Mouse (Mus musculus): Measurements from ENCODE around the gene Rfx4.

Gene Rfx4

GRCm38 (mm10) chr10:84811913-84812295 is 56.0 kb downstream of the Rfx4 start:
- no peak for DNase-seq (ENCODE audit: low spot score)

- DNase-seq (ENCODE audit: low spot score): no peak
Observed at GRCm38 (mm10) chr10:84815676-84816436, 60.0 kb downstream of the Rfx4 start.

GRCm38 (mm10) chr10:84817086-84817869 is 61.4 kb downstream of the Rfx4 start:
- no peak for DNase-seq (ENCODE audit: low spot score)

DNA sequence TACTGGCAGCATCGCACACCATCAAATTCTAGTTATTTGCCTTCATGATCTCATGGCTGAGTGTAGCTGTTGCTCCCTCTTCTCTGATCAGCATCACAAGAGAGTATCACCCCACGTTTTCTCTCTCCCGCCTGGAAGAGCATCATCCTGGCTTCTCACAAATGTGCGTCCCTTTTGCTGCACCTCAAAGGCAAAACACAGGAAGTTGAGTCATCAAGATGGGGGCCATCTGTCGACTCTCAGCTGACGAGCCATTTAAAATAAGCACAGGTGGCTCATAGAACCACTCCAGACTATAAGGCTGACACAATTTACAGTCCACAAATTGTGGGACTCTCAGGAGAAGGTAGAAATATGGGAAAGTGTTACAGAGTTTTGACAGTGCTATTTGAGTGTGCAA is 63.8 kb downstream of the Rfx4 start:
- DNase-seq (ENCODE audit: low spot score): no peak

DNA sequence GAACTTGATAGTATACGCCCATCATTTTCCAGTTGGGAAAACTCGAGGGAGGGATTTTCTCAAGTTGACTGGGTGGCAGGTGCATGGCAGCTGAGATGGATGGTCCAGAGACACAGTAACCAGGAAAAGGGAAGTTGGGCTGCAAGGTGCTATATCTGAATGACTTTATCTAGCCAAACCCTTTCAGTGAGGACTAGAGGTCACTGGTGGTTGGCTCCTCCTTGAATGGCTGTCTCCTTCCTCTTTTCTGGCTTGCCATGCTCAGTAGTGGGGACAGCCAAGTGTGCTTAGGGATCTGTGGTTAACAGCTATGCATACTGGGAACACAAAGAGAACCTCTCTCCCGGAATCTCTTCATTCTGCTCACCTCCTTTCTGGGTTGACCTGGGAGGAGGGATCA is 64.4 kb downstream of the Rfx4 start:
- DNase-seq (ENCODE audit: low spot score): no peak

GRCm38 (mm10) chr10:84822741-84823151 is 66.9 kb downstream of the Rfx4 start:
- peak; percentile 72 for DNase-seq (ENCODE audit: low spot score)

- DNase-seq (ENCODE audit: low spot score): no peak
Observed at GRCm38 (mm10) chr10:84823621-84824020, 67.8 kb downstream of the Rfx4 start.

DNA sequence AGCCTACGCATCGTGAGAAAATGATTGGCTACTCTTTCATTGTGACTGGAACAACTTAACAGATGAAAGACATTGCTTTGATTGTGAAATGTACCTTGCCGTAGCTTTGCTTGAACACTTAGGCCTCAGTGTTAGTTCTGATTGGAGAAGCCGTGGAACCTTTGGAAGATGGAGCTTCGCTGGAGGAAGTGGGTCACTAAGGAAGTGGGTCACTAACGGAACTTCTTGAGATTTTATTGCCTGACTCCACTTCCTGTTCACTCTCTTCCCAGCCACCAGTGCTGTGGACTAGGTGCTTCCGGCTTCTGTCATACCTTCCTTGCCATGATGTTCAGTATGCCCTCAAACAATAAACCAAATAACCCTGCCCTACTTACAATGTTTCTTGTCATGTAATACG is 73.1 kb downstream of the Rfx4 start:
- no peak for DNase-seq (ENCODE audit: low spot score)

DNA sequence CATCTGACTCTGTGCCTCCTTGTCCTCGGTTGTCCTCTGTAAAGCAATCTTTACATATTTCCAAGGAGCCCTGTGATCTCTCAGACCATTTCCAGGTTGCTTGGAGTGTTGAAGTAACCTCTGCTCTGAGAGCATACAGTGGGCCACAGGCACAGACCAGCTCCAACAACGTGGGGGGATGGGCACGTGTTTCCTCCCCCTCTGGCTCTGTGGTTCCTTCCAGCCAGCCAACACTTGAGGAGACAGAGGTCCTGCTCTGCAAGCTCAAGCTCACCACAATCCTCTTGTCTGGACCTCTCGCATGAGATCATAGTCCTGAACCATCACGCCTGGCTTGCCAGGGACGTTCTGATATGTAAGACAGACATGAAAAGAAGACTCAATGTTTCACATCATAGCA is 79.7 kb downstream of the Rfx4 start:
- no peak for DNase-seq (ENCODE audit: low spot score)

DNA sequence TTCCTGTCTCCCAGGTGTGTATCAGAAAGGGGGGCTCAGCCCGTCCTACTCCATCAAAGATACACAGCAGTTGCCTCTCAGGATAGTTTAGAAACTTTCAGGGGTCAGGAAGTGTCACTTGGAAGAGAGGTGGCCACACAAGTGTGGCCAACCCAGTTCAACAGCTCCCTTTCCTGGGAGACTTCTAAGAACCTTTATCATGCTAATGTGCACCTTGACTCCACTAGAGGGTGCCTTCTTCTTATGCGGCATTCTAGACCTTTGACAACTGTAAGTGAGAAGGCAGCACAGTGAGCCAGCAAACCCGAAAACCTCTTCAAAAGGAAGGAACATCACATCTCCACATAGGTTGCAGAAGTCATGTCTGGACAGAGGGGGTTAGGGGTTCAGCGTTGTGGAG is 80.2 kb downstream of the Rfx4 start:
- DNase-seq (ENCODE audit: low spot score): peak; percentile 60

GRCm38 (mm10) chr10:84837355-84837754 is 81.5 kb downstream of the Rfx4 start:
- no peak for DNase-seq (ENCODE audit: low spot score)

DNA sequence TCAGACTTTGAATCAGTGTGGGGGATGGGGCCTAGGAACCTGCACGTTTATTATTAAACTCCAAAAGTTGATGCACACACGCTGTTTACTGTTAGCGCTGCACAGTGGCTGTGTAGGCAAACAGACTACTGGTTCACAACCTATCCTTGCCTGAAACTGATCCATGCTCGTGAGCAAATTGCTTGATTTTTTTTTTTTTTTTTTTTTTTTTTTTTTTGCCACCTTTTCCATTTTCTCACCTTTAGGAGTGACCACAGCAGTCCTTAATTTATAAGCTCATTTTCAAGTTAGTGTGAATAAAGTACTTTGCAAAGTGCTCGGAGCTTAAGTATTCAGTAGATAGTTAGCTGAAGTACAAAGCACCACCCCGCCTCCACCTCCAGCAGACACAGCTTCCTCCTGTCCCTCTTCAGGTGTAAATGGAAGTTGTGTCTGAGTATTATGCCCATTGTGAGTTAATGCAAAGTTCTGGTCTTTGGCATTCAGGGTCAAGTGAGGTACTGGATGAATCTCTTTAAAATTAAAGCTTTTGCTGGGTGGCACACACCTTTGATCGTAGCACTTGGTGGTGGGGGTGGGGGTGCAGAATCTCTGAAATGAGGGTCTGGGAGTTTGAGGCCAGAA is 83.1 kb downstream of the Rfx4 start:
- DNase-seq (ENCODE audit: low spot score): no peak

GRCm38 (mm10) chr10:84846638-84847037 is 90.8 kb downstream of the Rfx4 start:
- DNase-seq (ENCODE audit: low spot score): no peak

DNA sequence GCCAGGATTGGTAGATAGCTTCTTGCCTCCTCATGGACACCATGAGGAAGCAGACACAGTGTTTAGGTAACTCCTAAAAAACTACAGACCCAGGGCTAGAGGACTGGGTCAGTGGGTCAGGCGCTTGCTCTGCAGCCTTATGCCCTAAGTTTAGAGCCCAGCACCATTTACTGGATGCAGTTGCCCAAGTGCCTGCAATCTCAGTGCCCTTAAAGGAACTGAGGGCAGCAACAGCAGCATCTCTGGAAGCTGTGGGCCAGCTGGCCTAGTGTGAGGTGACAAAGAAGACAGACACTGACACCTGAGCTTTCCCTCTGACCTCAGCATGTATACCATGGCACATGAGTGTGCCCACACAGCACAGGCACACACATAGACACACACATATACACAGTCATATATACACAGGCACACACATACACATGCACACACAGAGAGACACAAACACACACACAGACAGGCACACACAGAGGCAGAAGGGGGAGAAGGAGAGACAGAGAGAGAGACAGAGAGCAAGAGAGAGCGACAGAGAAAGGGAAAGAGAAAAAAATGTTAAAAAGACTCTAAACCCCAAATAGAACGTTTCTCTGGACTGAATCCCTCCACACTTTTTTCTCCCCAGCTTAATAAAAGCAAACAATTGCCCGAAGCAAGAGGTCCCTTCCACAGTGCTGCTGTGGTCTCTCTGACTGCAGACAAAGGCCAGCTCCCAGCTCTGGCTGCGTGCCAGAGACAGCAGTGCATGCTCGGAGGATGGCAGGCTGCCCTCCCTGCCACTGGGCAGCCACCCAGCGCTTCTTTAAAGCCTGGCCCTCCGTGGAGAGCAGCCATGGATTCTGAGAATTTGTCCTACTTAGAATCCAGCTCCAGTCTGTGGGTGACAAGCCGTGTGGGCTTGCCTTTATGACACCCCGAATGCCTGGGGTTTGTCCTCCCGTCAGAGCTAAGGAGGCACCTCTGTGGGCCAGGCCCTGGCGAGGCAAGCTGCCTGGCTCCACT is 96.4 kb downstream of the Rfx4 start:
- no peak for DNase-seq (ENCODE audit: low spot score)

- DNase-seq (ENCODE audit: low spot score): no peak
Observed at GRCm38 (mm10) chr10:84854059-84854458, 98.2 kb downstream of the Rfx4 start.

- peak; percentile 39 for DNase-seq (ENCODE audit: low spot score)
Observed at GRCm38 (mm10) chr10:84855466-84855865, 99.6 kb downstream of the Rfx4 start.

GRCm38 (mm10) chr10:84858371-84858770 is 102.5 kb downstream of the Rfx4 start:
- DNase-seq (ENCODE audit: low spot score): no peak

DNA sequence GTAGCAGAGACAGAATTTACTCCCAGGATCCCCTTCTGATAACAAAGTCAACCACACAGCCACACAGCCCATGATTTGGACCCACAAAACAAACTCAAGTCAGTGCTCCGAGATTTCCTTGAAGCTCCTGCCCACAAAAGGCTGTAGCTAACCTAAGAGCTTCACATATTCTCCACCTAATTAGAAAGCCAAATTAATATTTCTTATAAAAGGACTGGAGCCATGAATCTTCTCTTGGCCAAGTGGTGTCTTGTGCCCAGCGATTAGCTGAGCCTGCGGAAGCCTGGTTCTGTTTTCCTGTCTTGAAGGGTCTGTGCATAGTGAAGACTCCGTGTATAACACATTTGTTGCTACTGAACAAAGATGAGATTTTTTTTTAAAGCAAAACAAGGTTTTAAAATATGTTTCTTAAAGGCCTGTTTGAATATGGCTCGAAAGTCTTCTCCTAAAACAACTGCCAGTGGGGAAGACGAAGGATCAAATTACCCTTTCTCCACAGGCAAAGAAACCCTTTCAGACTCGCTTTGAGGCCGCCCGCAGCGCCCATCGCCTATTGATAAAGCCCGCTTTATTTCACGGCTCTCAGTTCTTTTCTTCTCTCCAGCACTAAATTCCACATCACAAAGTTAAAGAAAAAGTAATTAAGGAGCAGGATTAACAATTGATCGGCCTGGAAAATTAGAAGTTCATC is 103.1 kb downstream of the Rfx4 start:
- peak; percentile 81 for DNase-seq (ENCODE audit: low spot score)

DNA sequence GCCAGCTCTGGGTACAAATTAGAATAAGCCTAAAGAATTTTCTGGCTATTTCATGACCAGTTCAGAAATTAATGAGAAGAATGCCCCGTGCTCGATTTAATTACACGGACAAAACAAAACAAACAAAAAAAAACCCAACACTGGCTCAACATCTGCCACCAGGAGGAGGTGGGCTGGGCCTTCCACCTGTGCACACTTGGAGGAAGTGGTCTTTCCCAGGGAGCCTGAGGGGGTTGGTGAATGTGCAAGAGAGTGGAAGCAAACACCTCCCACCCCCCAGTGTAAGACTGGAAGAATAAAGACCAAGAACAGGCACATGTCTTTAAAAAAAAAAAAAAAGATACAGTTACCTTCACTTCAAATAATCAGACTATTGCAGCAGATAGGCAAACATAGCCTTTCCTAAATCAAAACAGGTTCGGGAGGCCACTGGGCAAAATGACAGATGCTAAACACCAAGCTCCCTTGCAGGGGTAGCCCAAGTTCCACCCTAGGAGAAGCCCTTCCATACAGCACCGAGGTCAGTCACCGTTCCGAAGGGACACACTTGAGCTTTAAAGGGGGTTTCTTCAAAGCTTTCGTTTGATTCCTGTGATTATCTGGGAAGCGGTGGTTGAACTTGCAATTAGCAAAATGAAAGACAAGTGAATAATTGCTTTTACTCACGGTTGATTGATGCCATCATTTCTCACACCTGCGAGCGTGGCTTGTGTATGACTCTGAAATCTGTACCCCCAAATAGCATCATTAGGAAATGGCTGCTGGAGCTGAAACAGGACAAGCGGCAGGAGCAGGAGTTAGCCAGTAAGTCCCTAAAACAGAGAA is 103.9 kb downstream of the Rfx4 start:
- peak; percentile 33 for DNase-seq (ENCODE audit: low spot score)

DNA sequence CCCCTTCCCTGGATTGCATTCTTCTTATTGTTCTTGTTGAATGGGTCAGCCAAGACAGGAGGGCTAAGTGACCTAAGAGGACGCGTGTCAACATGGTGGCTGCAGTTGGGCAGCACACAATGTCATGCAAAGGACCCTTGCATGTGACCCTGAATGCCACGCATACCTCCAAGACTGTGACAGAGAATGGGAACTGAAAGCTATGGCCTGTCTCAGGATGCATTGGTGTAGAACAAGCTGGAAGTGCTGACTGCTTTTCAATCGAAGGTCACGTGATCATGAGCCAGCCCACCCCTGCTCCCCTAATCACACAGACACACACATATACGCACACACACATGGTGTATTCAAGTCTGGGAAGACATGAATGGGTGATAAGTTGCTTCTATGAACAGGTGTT is 107.6 kb downstream of the Rfx4 start:
- no peak for DNase-seq (ENCODE audit: low spot score)

All from embryo, embryonic 10.5 days (tissue).